Mouse (Mus musculus) C2C12 (cell line): ENCODE measurements around the gene Gprin1. TPM values are rescaled to one million over a fixed set of nuclear protein-coding genes. Genes with fewer than 3 reads are reported as not detected.

Source experiments
- H3K27me3 ChIP-seq: one replicate; pipeline ENCODE4 v1.6.1; 2011; ENCODE audit not compliant: control insufficient read depth, insufficient read depth, insufficient read length
- H3K36me3 ChIP-seq: one replicate; pipeline ENCODE4 v1.6.1; 2011; ENCODE audit not compliant: control insufficient read depth, insufficient read depth
- H3K4me3 ChIP-seq: one replicate; pipeline ENCODE4 v1.5.1; 2011; ENCODE audit warnings: mild to moderate bottlenecking, control low read depth; ENCODE audit not compliant: poor library complexity, insufficient read depth, severe bottlenecking
- H3K79me2 ChIP-seq: one replicate; pipeline ENCODE4 v1.6.1; 2011; ENCODE audit not compliant: control insufficient read depth, insufficient read depth
- H3K79me3 ChIP-seq: one replicate; pipeline ENCODE4 v1.6.1; 2011; ENCODE audit warnings: low read depth, control low read depth
- H3ac ChIP-seq: one replicate; pipeline ENCODE3; 2011; ENCODE audit warnings: low read depth; ENCODE audit not compliant: control insufficient read depth, insufficient read length
- CEBPB ChIP-seq: IDR thresholded peaks from one replicate; pipeline ENCODE4 v1.6.1; 2011; ENCODE audit warnings: low read depth, mild to moderate bottlenecking, control low read depth, moderate library complexity
- CTCF ChIP-seq: IDR thresholded peaks from one replicate; pipeline ENCODE4 v1.5.1; 2011; ENCODE audit not compliant: control insufficient read depth, insufficient read depth, insufficient read length
- FOSL1 ChIP-seq: IDR thresholded peaks from one replicate; pipeline ENCODE4 v1.8.0; 2011; ENCODE audit warnings: mild to moderate bottlenecking, low read length; ENCODE audit not compliant: poor library complexity, insufficient read depth, severe bottlenecking
- MAX ChIP-seq: IDR thresholded peaks from one replicate; pipeline ENCODE4 v1.6.1; 2011; ENCODE audit warnings: mild to moderate bottlenecking, control low read depth
- MYOD1 ChIP-seq: IDR thresholded peaks from one replicate; pipeline ENCODE4 v1.6.1; 2011; ENCODE audit warnings: low read depth; ENCODE audit not compliant: control insufficient read depth, insufficient read length
- MYOG ChIP-seq: IDR thresholded peaks from one replicate; pipeline ENCODE4 v1.6.1; 2011; ENCODE audit not compliant: control insufficient read depth, insufficient read length; ENCODE audit errors: extremely low read depth
- USF1 ChIP-seq: IDR thresholded peaks from one replicate; pipeline ENCODE4 v1.6.1; 2011; ENCODE audit warnings: low read depth, mild to moderate bottlenecking, control low read depth, moderate library complexity
- polyA plus RNA-seq: library from polyadenylated mRNA; unstranded; fragments of >200 nt; fragmentation: generic; extraction: Trizol; gene quantifications from one replicate; pipeline ENCODE4 v1.2.1, GENCODE M21; 2012; ENCODE audit warnings: missing spikeins

The Gprin1 gene
- polyA plus RNA-seq, 1 experiment: 0.20 TPM

DNA sequence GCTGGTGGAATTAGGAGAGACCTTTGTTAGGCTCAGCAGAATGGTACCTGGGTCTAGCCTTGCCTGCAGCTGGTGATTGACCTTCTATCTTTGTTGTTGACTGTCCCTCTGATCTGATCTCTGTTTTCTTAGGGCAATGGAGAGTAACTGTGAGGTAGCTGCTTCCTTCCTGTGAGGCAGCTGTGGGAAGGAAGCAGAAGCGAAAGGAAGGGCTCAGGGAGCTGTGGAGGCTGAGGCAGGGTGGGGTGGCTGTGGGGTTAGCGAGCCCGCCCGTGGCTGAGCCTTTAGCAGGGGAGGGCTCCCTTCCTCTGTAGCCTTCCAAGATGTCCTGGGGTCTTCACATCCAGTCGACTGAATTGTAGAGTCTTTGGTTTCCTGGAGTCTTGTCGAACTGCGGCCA, 47.2 kb downstream of the Gprin1 start:
- Histone ChIP-seq H3K79me2 (no peaks in the 10 kb centered on the region), H3K36me3 (no peaks in the 10 kb centered on the region), H3ac (no peak overlapping the region), H3K79me3 (no peaks in the 10 kb centered on the region), H3K4me3 (no peak overlapping the region), H3K27me3 (peaks cover 67% of the 10 kb centered on the region)
- no peak for TF ChIP-seq USF1
- no peak for TF ChIP-seq MYOD1

DNA sequence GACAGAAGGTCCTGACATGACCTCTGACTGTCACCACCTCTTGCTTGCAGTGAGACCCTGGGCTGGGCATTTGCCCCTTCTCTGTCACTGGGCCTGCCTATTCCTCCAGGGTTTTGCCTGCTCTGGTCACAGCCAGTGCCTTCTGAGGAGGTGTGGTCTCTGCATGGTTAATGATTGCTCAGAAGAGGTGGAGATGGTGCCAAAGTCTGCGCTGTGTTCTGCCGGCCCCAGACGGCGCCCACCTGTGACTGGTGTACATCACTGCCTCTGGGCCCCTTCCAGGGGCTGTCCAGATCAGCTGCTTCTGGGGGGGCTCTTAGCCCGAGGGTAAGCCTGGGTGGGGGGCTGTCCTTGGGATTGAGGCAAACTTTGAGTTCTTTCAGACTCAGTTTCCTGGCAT, 48.4 kb downstream of the Gprin1 start, which contains the start of gene Cdhr2:
TSS of gene Cdhr2 (plus strand) at position 219 of the 400 bp plus-strand sequence.
- no peak within 1 kb of the TSS for H3ac ChIP-seq
- H3K4me3 ChIP-seq: no peak within 1 kb of the TSS
- peaks cover 56% of the 10 kb centered on the region for H3K27me3 ChIP-seq
- TF ChIP-seq MYOD1 (no peak), USF1 (no peak), MAX (no peak), CEBPB (no peak), MYOG (no peak), FOSL1 (no peak), CTCF (no peak)
- no peaks in the 10 kb centered on the region for H3K79me2 ChIP-seq
- H3K79me3 ChIP-seq: no peaks in the 10 kb centered on the region
- H3K36me3 ChIP-seq: no peaks in the 10 kb centered on the region

DNA sequence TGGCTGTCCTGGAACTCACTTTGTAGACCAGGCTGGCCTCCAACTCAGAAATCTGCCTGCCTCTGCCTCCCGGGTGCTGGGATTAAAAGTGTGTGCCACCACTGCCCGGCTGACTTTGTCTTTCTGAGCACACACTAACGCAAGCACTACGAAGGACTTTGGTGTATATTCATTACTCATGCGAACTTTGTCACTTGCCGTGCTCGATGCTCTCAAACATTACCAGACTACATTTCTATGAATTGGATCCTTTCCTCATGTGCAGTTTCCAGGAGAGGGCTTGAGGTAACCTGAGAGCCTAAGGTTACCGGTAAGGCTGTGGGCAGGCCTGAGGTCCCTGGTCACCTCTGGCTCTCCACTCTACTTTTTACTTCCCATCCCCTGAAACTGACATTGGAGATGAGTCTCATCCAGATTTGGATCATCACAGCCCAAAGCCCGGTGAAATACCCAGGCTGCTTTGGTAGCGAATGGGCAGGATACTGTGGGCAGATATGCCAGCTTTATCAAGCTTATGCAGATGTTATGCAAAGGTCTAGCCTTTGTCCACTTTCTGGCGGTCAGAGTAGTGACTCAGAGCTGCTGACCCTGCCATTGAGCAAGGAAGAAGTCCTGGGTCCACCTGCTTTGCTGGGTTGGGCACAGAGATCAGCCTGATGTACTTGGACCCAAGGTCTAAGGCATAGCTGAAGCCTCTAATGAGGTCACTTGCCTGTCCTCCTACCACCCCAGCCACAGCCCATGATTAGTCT, 54.0 kb downstream of the Gprin1 start:
- Histone ChIP-seq H3K27me3 (peaks cover 12% of the 10 kb centered on the region), H3K4me3 (no peak overlapping the region)
- TF ChIP-seq MAX (no peak), FOSL1 (no peak), MYOD1 (no peak), USF1 (no peak), CTCF (no peak)

DNA sequence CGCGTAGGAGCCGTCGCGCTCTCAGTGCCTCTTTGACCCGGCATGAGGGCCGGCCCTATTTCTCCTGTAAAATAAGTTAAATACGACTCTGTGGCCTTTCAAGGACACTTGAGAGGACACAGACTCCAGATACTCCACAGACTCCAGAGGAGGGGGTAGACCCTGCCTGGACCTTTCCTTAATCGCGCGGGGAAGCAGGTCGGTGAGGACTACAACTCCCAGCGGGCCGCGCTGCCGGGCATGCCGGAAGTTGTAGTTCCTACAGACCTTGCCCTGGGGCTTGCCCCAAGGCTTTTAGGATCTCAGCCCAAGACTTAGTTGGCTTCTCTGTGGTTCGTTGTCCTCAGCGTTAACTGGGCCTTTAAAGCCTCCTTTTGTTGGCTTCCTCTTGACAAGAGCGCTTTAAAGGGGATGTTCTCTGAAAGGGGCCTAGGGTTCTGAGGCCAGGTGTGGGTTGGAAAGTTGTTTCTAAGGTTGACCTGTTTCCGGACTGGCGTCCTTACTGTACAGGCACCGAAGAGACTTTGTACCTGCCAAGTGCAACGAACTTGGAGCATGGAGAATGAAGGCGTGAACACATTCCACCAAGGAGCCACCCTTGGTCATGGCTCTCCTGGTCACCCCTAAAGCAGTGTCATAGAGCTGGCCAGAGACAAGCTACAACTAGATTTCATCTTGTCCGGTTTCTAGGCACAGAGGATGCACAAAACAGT, 55.2 kb downstream of the Gprin1 start:
- peak overlapping the region; percentile 39 for H3K4me3 ChIP-seq
- peaks cover 38% of the 10 kb centered on the region for H3K79me3 ChIP-seq
- peaks cover 41% of the 10 kb centered on the region for H3K79me2 ChIP-seq
- no peaks in the 10 kb centered on the region for H3K36me3 ChIP-seq
- H3ac ChIP-seq: peak overlapping the region; percentile 76
- H3K27me3 ChIP-seq: peaks cover 7% of the 10 kb centered on the region
- TF ChIP-seq FOSL1: no peak
- no peak for TF ChIP-seq MYOG
- no peak for TF ChIP-seq CTCF
- no peak for TF ChIP-seq USF1

More for the DNA sequence above, 54.0 kb downstream of the Gprin1 start:
- no peaks in the 10 kb centered on the region for H3K36me3 ChIP-seq
- peaks cover 30% of the 10 kb centered on the region for H3K79me2 ChIP-seq
- H3ac ChIP-seq: no peak overlapping the region
- H3K79me3 ChIP-seq: peaks cover 27% of the 10 kb centered on the region

DNA sequence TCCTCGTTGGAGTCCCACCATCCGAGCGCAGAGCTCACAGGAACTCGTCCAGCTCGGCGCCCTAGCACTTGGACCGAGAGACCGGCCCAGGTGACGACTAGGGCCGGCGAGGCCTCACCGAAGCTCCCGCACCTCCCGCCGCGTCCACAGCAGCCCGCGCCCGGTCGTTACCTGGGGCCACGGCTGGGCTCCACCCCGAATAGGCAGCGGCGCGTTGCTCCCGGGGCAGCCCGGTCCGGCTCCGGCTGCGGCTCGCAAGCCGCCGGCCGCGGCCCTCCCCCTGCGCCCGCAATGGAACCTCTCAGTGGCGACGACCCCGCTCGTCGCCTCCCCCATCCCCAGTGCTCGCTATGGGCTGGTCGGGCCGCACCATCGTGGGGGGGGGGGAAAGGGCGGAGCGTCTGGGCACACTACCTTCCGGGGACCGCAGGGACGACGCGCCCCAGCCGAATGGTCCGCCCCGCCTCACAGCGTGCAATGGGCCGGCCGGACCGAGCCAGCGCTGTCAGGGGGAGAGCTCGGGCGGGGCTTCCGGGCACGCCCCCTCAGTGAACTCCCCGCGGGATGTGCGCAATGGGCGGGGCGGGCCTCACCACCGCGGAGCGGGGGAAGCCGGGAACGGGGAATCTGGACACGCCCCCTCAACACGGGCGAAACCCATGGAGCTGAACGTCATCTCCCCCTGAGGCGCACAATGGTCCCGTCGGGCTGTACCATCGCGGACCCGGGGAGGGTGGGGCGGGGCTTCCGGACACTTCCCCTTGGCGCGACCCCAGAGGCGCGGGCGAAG, 55.9 kb downstream of the Gprin1 start, which contains the start of gene Rnf44:
TSS of gene Rnf44 (minus strand) at position 350 of the 790 bp plus-strand sequence.
- Histone ChIP-seq H3K36me3 (no peaks in the 10 kb centered on the region), H3K27me3 (peaks cover 5% of the 10 kb centered on the region), H3K4me3 (peak within 1 kb of the TSS; percentile 98), H3ac (peak within 1 kb of the TSS; percentile 98), H3K79me2 (peaks cover 49% of the 10 kb centered on the region), H3K79me3 (peaks cover 45% of the 10 kb centered on the region)
- TF ChIP-seq CEBPB (no peak), MAX (peak; percentile 64), USF1 (no peak), FOSL1 (no peak), MYOG (no peak), MYOD1 (no peak)
